Mouse (Mus musculus): Measurements from ENCODE around the gene Bag5. TPM values are rescaled to one million over a fixed set of nuclear protein-coding genes. Genes with fewer than 3 reads are reported as not detected.

Gene Bag5
- 13.3 and 16.3 TPM in 2 replicates for total RNA-seq (2014; rRNA removed; ENCODE audit: low replicate concordance)
- polyA plus RNA-seq (2015; fragmentation: Nextera tagmentation; extraction: Ambion mirVana) = 32.4 and 34.7 TPM in 2 replicates

- no peaks in the 10 kb centered on the region for H3K9me3 ChIP-seq (replicated peaks; ENCODE audit: control insufficient read depth, low read length)
- H3K36me3 ChIP-seq (replicated peaks; ENCODE audit: control insufficient read depth, insufficient read depth, low read length) = peaks cover 31% of the 10 kb centered on the region
- TF ChIP-seq CTCF (IDR thresholded peaks at IDR 0.05; ENCODE audit: low read depth) (no peak; the same call in 1 of the 2 replicates), EP300 (IDR thresholded peaks at IDR 0.05; ENCODE audit: low read depth) (no peak)
- ATAC-seq (ENCODE audit: insufficient read depth, low read depth) (peak; percentile 96), DNase-seq (ENCODE audit: low spot score) (peak; percentile 95)
- H3K4me3 ChIP-seq (ENCODE audit: low read depth, low read length) = peak within 1 kb of the TSS; percentile 96
- peaks cover 15% of the 10 kb centered on the region for H3K4me1 ChIP-seq (ENCODE audit: control insufficient read depth, insufficient read depth)
- peak within 1 kb of the TSS; percentile 87 for H3K27ac ChIP-seq (ENCODE audit: low read depth)
- peak within 1 kb of the TSS; percentile 85 for H3K4me2 ChIP-seq (ENCODE audit: low read depth, low read length)
- peak within 1 kb of the TSS; percentile 89 for H3K9ac ChIP-seq (replicated peaks; ENCODE audit: low read depth, low read length)
- WGBS = under 1% methylated on average over 79 of the region's 86 CpGs
- H3K27me3 ChIP-seq (ENCODE audit: control insufficient read depth, insufficient read depth, low read length) = no peaks in the 10 kb centered on the region
Observed at GRCm38 (mm10) chr12:111713004-111713651, at the start of gene Bag5, which contains the start of gene Apopt1. Gene Bag5, minus strand, starts transcription at chr12:111713257. Gene Apopt1, plus strand, starts transcription at chr12:111713261.

GRCm38 (mm10) chr12:111760306-111760908, 47.4 kb upstream of the Bag5 start:
- WGBS = 42% methylated on average over 7 of the region's 7 CpGs
- peak overlapping the region; percentile 84 for H3K4me3 ChIP-seq (ENCODE audit: low read depth, low read length)
- peak overlapping the region; percentile 92 for H3K27ac ChIP-seq (ENCODE audit: low read depth)
- ATAC-seq (ENCODE audit: insufficient read depth, low read depth) = no peak
- H3K27me3 ChIP-seq (ENCODE audit: control insufficient read depth, insufficient read depth, low read length) = no peaks in the 10 kb centered on the region
- DNase-seq (ENCODE audit: low spot score) = no peak
- H3K4me1 ChIP-seq (ENCODE audit: control insufficient read depth, insufficient read depth) = peaks cover 17% of the 10 kb centered on the region
- H3K36me3 ChIP-seq (replicated peaks; ENCODE audit: control insufficient read depth, insufficient read depth, low read length) = peaks cover 7% of the 10 kb centered on the region
- H3K4me2 ChIP-seq (ENCODE audit: low read depth, low read length) = peak overlapping the region; percentile 89
- 0 out of 2 replicates have a peak overlapping the region, but pooled peaks have one; percentile 90 for H3K9ac ChIP-seq (replicated peaks; ENCODE audit: low read depth, low read length)
- no peak for TF ChIP-seq EP300 (IDR thresholded peaks at IDR 0.05; ENCODE audit: low read depth)
- no peak for TF ChIP-seq CTCF (IDR thresholded peaks at IDR 0.05; ENCODE audit: low read depth)
- no peaks in the 10 kb centered on the region for H3K9me3 ChIP-seq (replicated peaks; ENCODE audit: control insufficient read depth, low read length)

DNA sequence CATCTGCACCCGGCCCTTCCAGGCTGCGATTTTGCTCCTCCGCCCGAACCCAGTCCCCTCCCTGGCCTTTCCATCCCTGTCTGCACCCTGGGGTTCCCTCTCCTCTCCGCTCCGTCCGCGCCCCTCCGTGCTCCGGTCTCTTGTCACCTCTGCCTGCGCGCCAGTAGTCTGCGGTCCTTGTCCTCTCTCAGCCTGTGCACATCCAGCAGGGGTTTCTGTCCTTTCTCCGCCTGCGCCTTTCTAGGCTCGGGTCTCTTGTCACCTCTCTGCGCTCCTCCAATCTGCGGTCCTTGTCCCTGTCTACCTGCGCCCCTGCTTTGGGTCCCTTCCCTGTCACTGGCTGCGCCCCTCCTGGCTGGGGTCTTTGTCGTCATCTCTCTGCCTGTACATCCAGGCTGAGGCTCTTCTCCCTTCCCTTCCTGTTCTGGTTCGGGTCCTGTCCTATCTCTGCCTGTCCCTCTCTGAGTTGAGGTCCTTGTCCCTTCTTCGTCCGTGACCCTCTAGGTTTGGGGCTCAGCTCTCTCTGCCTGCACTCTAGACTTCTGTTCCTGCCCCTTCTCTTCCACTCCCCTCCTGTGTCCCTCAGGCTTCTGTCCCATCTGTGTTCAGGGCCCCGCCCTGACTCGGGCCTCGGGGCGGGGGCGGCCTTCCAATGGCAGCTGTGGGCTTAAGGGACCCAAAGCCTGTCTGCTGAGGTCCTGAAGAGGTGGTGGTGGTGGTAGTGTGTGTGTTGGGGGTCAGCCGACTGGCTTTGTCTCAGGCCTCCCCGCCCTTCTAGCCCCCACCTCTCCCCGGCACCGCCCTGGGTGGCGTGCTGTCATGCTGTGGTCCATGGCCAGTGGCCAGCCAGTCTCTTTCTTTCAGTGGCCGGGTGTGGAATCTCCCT, 46.4 kb upstream of the Bag5 start:
- peaks cover 17% of the 10 kb centered on the region for H3K4me1 ChIP-seq (ENCODE audit: control insufficient read depth, insufficient read depth)

GRCm38 (mm10) chr12:111758381-111759175, 45.5 kb upstream of the Bag5 start, which contains the start of gene Klc1:
Gene Klc1, plus strand, starts transcription at chr12:111758849.
- Histone ChIP-seq H3K4me3 (ENCODE audit: low read depth, low read length) (peak within 1 kb of the TSS; percentile 84), H3K9me3 (replicated peaks; ENCODE audit: control insufficient read depth, low read length) (no peaks in the 10 kb centered on the region), H3K36me3 (replicated peaks; ENCODE audit: control insufficient read depth, insufficient read depth, low read length) (peaks cover 7% of the 10 kb centered on the region), H3K4me1 (ENCODE audit: control insufficient read depth, insufficient read depth) (peaks cover 17% of the 10 kb centered on the region), H3K9ac (replicated peaks; ENCODE audit: low read depth, low read length) (peak within 1 kb of the TSS; percentile 90), H3K27me3 (ENCODE audit: control insufficient read depth, insufficient read depth, low read length) (no peaks in the 10 kb centered on the region), H3K27ac (ENCODE audit: low read depth) (peak within 1 kb of the TSS; percentile 92), H3K4me2 (ENCODE audit: low read depth, low read length) (peak within 1 kb of the TSS; percentile 89)
- DNase-seq (ENCODE audit: low spot score) (no peak), ATAC-seq (ENCODE audit: insufficient read depth, low read depth) (peak; percentile 68)
- 1% methylated on average over 64 of the region's 85 CpGs for WGBS
- no peak for TF ChIP-seq CTCF (IDR thresholded peaks at IDR 0.05; ENCODE audit: low read depth)

More for the DNA sequence above, 46.4 kb upstream of the Bag5 start:
- Histone ChIP-seq H3K36me3 (replicated peaks; ENCODE audit: control insufficient read depth, insufficient read depth, low read length) (peaks cover 7% of the 10 kb centered on the region), H3K27me3 (ENCODE audit: control insufficient read depth, insufficient read depth, low read length) (no peaks in the 10 kb centered on the region), H3K4me3 (ENCODE audit: low read depth, low read length) (peak overlapping the region; percentile 84), H3K9me3 (replicated peaks; ENCODE audit: control insufficient read depth, low read length) (no peaks in the 10 kb centered on the region), H3K4me2 (ENCODE audit: low read depth, low read length) (peak overlapping the region; percentile 89), H3K27ac (ENCODE audit: low read depth) (peak overlapping the region; percentile 92), H3K9ac (replicated peaks; ENCODE audit: low read depth, low read length) (peak overlapping the region; percentile 90)
- TF ChIP-seq CTCF (IDR thresholded peaks at IDR 0.05; ENCODE audit: low read depth) = no peak
- TF ChIP-seq EP300 (IDR thresholded peaks at IDR 0.05; ENCODE audit: low read depth) = no peak
- peak; percentile 78 for DNase-seq (ENCODE audit: low spot score)
- ATAC-seq (ENCODE audit: insufficient read depth, low read depth) = peak; percentile 68
- under 1% methylated on average over 35 of the region's 35 CpGs for WGBS
